Comparison of ENCODE assay signal across 8 mouse cellular contexts in the genomic region with DNA sequence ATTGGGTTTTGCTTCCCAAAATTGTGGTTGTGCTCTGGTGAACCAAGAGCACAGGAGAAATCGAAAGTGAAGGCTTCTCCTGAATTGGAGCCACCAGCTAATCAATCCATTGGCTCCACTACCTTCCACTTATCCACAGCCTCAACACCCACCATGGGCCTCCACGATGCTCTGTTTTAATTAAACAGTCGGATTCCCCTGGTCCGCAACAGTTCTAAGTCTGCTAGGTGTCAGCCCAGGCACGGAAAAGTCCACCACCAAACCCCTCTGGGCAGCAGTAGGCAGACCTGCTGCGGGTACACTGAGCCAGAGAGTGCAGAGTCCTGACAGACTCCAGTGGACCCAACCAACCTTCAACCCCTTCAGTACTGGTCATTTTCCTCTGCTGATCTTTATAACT.
DNase-seq lines count a peak whose midpoint lies in the region; ATAC-seq lines count a peak whose summit lies in the region.

No protein-coding gene starts in this region.

- no peaks in the 10 kb centered on the region for H3K4me1 ChIP-seq in midbrain, embryonic 14.5 days (ENCODE audit: control insufficient read depth, insufficient read depth, low read length)
- no peaks in the 10 kb centered on the region for H3K4me1 ChIP-seq in midbrain, embryonic 13.5 days (replicated peaks)

- no peaks in the 10 kb centered on the region for H3K36me3 ChIP-seq in midbrain, embryonic 14.5 days (ENCODE audit: control insufficient read depth, insufficient read depth, low read length)
- no peaks in the 10 kb centered on the region for H3K36me3 ChIP-seq in midbrain, embryonic 13.5 days

- H3K9me3 ChIP-seq in midbrain, embryonic 14.5 days (ENCODE audit: control insufficient read depth, low read length) = 0 out of 2 replicates have a peak, but pooled peaks cover 5% of the 10 kb centered on the region
- H3K9me3 ChIP-seq in midbrain, embryonic 13.5 days = no peaks in the 10 kb centered on the region

- no peak overlapping the region for H3K27ac ChIP-seq in midbrain, embryonic 14.5 days (replicated peaks; ENCODE audit: low read depth, low read length)
- no peak overlapping the region for H3K27ac ChIP-seq in midbrain, embryonic 13.5 days

- no peak overlapping the region for H3K9ac ChIP-seq in midbrain, embryonic 14.5 days (replicated peaks; ENCODE audit: low read length)
- H3K9ac ChIP-seq in midbrain, embryonic 13.5 days (replicated peaks) = no peak overlapping the region

- H3K27me3 ChIP-seq in midbrain, embryonic 14.5 days (ENCODE audit: control insufficient read depth, insufficient read depth, low read length) = no peaks in the 10 kb centered on the region
- no peaks in the 10 kb centered on the region for H3K27me3 ChIP-seq in midbrain, embryonic 13.5 days

- WGBS in midbrain, embryonic 14.5 days = 86% methylated on average over 6 of the region's 6 CpGs
- 93% methylated on average over 6 of the region's 6 CpGs for WGBS in midbrain, embryonic 13.5 days

- H3K4me2 ChIP-seq in midbrain, embryonic 14.5 days (ENCODE audit: low read length) = no peak overlapping the region
- no peak overlapping the region for H3K4me2 ChIP-seq in midbrain, embryonic 13.5 days (replicated peaks)

- peak; percentile 23 to 40 for DNase-seq in gastrocnemius, postnatal 4 days (ENCODE audit: low spot score in 2 of 2)
- no peak for DNase-seq in gastrocnemius, adult 18-20 months (ENCODE audit: low spot score)
- peak; percentile 86 for DNase-seq in midbrain, embryonic 14.5 days
- DNase-seq in ZHBTc4 (ENCODE audit: low read depth, low spot score) = peak; percentile 96
- peak; percentile 4 for DNase-seq in fat pad, adult 2 months (ENCODE audit: extremely low read depth, low read depth, low spot score)
- peak; percentile 97 for DNase-seq in naive thymus-derived CD4-positive, alpha-beta T cell, adult 2 months (ENCODE audit: low read depth)

- no peak for ATAC-seq in midbrain, embryonic 14.5 days (ENCODE audit: low FRiP score, low TSS enrichment)
- no peak for ATAC-seq in midbrain, embryonic 13.5 days
- ATAC-seq in megakaryocyte, adult 5-6 weeks (ENCODE audit: poor library complexity, severe bottlenecking) = no peak

- H3K4me3 ChIP-seq in midbrain, embryonic 14.5 days (replicated peaks; ENCODE audit: low read depth, low read length) = no peak overlapping the region
- H3K4me3 ChIP-seq in midbrain, embryonic 13.5 days (replicated peaks) = no peak overlapping the region
